Mouse (Mus musculus): ENCODE measurements around the gene Ccdc162.

- TF ChIP-seq CTCF (IDR thresholded peaks at IDR 0.05; ENCODE audit: low read depth) (no peak; the same call in 1 of the 2 replicates), EP300 (optimal IDR thresholded peaks at IDR 0.05) (no peak)
Measured at GRCm38 (mm10) chr10:41632062-41632461, 84.4 kb downstream of the Ccdc162 start.

Data from stomach, postnatal 0 days (tissue).